Mouse (Mus musculus): Measurements from ENCODE around the gene Samsn1.
"Not testable (repeated sequence)": the region's sequence is repeated elsewhere in the genome, so short reads cannot be mapped to it uniquely, and the experiment has no call there.

Gene Samsn1

GRCm38 (mm10) chr16:75875896-75876295 is 146.2 kb downstream of the Samsn1 start:
- DNase-seq (ENCODE audit: low spot score), result no peak

GRCm38 (mm10) chr16:75874508-75874907 is 147.6 kb downstream of the Samsn1 start:
- DNase-seq (ENCODE audit: low spot score), result no peak

- DNase-seq (ENCODE audit: low spot score), result no peak
Measured at GRCm38 (mm10) chr16:75872241-75872640, 149.8 kb downstream of the Samsn1 start.

DNA sequence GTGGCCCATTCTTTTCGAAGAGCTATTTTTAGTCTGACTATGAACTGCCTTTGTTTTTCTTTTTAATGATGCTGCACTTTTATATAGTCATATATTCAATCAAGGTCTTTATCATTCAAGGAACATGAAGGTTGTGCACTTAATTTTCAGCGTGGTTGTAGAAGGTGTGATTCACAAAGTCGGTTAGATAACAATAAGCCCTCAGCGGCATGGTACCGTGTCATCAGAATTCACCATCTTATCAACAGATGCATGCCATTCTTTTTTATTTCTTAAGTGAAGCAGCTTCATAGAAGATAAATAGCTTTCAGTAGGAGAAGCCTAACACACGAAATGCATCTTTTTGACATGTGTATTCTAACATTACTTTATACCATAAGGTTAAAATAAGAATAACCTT is 154.7 kb downstream of the Samsn1 start:
- DNase-seq (ENCODE audit: low spot score), result no peak

DNA sequence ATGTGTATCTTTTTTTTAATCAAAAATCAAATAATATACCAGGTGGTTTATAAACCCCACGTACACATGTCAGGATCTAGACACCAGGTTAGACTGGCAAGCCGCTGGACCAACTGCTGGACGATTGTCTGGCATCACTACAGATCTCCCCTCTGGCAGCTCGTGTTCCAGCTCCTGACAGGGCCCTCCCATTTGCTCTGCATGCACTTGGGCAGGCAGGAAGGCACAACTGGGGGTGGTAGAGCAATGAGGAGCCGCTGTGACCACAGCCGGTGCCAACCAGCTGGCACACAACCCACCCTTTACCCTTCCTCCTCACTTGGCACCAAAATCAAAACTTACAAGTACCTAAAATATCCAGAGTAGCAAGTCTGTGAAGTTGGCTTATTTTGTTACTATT is 156.6 kb downstream of the Samsn1 start:
- DNase-seq (ENCODE audit: low spot score), result no peak

GRCm38 (mm10) chr16:75864673-75865072 is 157.4 kb downstream of the Samsn1 start:
- no peak for DNase-seq (ENCODE audit: low spot score)

DNA sequence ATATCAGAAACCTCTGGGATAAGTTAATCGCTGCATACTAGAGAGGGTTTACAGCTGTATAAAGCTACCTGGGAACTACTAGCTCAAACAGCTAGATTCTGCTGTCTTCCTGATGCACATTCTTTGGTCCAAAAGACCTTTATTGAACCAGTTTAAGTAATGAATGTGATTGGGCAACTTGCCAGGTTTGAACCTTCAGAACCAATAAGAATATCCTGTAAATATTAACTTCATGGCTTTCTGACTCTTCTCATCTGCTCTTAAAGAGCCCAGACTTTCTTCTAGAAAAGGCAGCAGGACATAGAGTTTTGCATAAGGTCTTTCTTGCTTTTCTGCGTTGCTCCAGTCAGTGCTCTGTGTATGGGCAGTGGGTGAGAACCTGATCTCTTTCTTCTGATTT is 165.7 kb downstream of the Samsn1 start:
- DNase-seq (ENCODE audit: low spot score), result no peak

DNA sequence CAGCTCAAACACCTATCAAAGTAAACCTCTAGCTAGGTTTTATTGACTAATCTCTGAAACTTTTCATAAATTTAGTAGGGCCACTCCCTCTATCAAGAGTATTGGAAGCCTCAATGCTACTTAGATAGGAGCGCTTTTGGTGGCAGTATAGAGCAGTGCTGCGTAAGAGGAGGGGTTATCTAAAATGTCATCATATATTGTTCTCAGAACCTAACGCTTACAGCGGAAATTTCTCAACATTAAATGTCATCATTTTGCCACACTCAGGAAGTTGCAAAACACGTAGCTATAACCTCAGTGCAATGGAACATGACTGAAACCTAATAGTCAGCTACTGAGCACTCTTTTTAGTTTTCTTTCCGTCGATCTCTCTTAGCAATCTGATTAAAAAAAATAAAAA is 166.7 kb downstream of the Samsn1 start:
- DNase-seq (ENCODE audit: low spot score), result no peak

DNA sequence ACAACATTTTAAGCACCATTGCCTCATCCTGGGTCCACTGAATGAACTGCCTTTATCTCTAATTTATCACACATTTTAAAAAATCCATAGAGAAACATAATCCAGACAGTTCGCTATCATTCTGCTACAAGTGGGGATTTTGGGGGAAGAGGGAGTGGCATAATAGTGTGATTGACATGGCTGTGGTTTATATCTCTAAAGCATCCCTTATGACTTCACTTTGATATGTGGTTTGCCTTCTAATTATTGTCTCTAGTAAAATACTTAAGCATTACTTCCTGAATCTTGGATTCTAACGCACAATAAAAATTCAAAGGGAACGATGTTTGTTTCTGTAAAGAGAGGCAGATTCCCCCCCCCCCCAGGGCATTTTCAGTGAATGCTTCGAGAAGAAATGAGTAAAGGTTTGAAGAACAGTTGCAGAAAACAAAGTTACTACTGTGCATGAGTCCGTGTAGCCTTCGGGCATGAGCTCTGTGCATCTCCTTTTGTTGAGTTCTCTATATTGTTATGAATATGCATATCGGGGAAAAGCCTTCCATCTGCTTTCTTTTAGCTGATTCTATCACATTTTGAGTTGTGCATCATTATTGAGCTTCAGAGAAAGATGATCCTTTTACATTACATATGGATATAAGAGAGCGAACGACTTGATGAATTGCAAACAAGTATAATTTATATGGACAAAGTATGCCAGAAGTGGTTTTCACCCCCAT is 168.4 kb downstream of the Samsn1 start:
- no peak for DNase-seq (ENCODE audit: low spot score)

- no peak for DNase-seq (ENCODE audit: low spot score)
Measured at GRCm38 (mm10) chr16:75852485-75852884, 169.6 kb downstream of the Samsn1 start.

GRCm38 (mm10) chr16:75849039-75849438 is 173.0 kb downstream of the Samsn1 start:
- DNase-seq (ENCODE audit: low spot score), result no peak

- peak; percentile 23 for DNase-seq (ENCODE audit: low spot score)
Measured at GRCm38 (mm10) chr16:75843653-75844062, 178.4 kb downstream of the Samsn1 start.

- no peak for DNase-seq (ENCODE audit: low spot score)
Measured at GRCm38 (mm10) chr16:75843031-75843430, 179.1 kb downstream of the Samsn1 start.

DNA sequence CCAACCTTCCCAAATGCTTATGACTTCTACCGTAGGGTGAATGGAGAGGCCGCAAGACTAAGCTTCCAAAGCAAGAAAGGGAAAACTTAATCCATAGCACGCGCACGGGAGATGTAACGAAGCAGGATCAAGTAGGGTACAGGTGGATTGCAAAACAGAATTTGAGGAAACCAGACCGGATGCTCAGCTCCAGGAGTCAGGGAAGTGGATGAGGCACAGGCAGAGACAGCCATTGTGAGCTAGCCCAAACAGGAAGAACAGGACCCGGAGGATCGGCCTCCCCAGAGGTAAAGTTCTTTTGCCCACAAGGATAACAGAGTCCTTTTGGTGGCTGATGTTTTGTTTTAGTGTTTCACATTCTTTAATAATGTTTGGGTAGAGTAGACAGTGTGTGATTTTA is 179.5 kb downstream of the Samsn1 start:
- no peak for DNase-seq (ENCODE audit: low spot score)

DNA sequence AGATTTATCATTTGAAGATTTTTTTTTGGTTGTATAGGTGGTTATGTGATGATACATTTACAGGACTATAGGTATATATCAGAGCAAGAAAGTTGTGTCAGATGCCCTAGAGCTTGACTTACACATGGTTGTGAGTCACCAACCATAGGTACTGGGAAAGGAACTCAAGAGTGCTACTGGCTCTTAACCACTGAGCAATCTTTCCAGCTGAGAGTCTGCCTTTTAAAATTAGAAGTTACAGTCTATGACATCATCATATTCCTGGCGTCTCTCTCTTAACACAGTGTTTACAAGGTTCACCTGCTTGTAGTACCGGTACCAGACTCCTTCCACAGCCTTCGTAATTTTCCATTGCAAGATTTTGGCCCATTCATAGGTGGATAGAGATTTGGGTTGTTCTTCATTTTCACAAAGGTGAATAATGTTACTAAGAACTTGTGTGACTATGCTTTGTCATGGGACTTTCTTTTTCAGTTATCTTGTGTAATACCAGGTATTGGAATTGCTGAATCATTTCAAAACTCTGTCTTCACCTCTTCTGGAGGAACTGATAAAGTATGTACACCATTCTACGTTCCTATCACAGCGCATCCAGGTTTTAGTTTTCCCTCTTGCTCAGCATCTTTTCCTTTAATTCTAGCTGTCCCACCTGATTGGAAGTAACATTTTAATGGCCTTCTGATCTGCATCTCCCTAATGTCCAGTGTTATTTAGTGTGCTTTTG is 184.2 kb downstream of the Samsn1 start:
- no peak for DNase-seq (ENCODE audit: low spot score)

- DNase-seq (ENCODE audit: low spot score), result no peak
Measured at GRCm38 (mm10) chr16:75831390-75831789, 190.7 kb downstream of the Samsn1 start.

- not testable (repeated sequence) for DNase-seq (ENCODE audit: low spot score)
Measured at GRCm38 (mm10) chr16:75826949-75827348, 195.1 kb downstream of the Samsn1 start.

DNA sequence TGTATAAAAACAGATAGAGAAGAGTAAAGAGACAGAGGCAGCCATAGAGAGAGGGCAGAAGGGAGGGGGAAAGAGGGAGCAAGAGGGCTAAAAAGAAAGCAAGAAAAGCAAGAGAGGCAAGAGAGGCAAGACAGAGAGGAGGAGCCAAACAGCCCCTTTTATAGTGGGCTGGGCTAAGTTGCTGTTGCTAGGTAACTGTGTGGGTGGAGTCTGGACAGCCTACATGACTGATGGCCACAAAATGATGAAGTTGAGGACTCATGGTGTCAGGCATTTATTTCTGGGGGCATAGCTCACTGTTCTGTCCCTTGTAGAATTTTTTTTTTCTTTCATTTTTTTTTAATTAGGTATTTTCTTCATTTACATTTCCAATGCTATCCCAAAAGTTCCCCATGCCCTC is 195.6 kb downstream of the Samsn1 start:
- DNase-seq (ENCODE audit: low spot score), result no peak

DNA sequence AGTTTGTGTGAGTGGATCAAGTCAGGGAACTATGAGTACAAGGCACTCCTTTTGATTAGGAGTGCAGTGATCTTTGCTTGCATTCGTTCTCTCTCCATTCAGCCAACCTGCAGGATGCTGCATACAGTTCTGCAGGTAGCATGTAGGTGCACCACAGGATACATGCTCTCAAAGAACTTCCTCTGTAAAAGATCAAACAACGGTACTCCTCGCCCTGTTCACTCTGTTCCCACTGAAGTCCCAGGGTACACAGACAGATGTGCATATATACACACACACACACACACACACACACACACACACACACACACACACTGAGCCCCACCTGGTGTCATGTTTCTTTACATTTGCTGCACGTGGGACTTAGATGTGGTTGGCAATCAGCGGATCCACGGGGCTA is 198.9 kb downstream of the Samsn1 start:
- no peak for DNase-seq (ENCODE audit: low spot score)

GRCm38 (mm10) chr16:75820963-75821362 is 201.1 kb downstream of the Samsn1 start:
- no peak for DNase-seq (ENCODE audit: low spot score)
